Mouse (Mus musculus) left cerebral cortex, adult 2 months (tissue): ENCODE measurements around the gene Umad1. TPM values are rescaled to one million over a fixed set of nuclear protein-coding genes. Genes with fewer than 3 reads are reported as not detected.

Experiments
- DNase-seq, 2 experiments: peaks; one replicate each; pipeline ENCODE4 v3.0.0; 2021 to 2022; ENCODE audit warnings: low spot score in 2 of 2, mixed read lengths in 1 of 2; ENCODE audit errors: extremely low spot score in 1 of 2
- H3K27ac ChIP-seq: fragments of 200-600 bp; 2 replicates; pipeline ENCODE4 v1.8.1; 2022
- H3K4me3 ChIP-seq: fragments of 200-600 bp; 2 replicates; pipeline ENCODE4 v1.8.1; 2022
- CTCF ChIP-seq: fragments of 200-600 bp; IDR thresholded peaks from 2 replicates; pipeline ENCODE4 v1.8.1; 2022; ENCODE audit warnings: antibody characterized with exemption, mild to moderate bottlenecking, moderate library complexity
- intact Hi-C: fragments of 180-260 bp; cut with DNase I; formaldehyde crosslinking; loops from one replicate; pipeline ENCODE4 v1.15.1; 2025
- total RNA-seq, 2 experiments: library from RNA; stranded (reverse); gene quantifications; 2 replicates each; pipeline ENCODE4 v1.2.3; 2021

Umad1 gene
- total RNA-seq, 2 experiments from 2014 or later, result 43.1 to 48.7 TPM

DNA sequence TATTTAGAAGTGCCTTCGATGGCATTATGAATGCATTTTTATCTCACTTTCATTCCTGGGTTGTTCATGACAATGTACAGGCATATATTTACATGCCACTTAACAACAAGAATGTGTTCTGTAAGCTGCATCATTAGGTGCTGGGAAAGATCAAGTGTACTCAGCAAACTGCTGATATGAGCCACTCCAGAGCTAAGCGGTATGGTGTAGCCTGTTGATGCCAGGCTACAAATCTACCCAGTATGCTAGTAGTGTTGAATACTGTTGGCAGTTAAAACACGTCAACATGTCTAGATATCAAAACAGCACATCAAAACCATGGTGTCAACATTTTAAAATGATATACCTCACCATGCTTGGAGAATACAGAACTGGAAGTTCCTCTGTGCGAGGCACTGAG lies 150.8 kb downstream of the Umad1 start:
- TF ChIP-seq CTCF, result no peak
- Histone ChIP-seq H3K27ac (no peak overlapping the region), H3K4me3 (no peak overlapping the region)
- DNase-seq, result no peak
- intact Hi-C loops, result loop anchor here (5.0 kb wide), 2 partner anchors 97 to 118 kb away; partner anchors contain the start of gene Glcci1

DNA sequence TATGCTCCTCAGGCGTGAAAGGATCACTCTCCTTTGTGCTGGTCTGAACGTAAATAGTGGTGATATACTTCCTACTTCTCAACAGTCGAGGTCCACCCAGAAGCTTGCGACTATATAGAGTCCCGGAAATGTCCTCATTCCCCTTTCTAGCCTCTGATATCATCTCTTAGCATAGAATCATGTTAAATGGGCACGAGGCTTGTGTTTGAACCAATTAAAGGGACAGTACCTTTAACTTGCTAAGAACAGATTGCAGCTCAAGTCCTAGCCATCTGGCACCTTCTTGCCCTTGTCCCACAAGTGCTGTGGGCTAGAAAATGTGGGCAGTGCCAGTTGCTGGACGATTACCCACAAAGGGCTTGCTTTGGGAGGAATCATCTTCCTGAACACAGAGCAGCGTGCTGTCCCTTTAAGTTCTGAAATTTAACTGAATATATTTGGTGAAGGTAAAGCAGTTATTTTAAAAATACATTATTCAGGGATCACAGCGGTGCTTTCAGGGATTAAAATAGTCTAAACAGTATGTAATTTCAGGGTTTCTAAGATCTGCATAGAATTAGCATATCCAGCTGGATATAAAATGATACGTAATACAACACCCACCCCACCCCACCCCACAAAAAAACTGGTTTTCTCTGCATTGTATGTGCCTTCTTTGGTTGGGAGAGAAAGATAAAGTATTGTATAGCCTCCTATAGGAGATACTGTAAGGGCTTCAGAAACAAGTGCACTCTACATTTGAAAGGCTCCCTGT lies 153.9 kb downstream of the Umad1 start:
- intact Hi-C loops, result loop anchor here (5.0 kb wide), 2 partner anchors 94 to 121 kb away; partner anchors contain the start of gene Glcci1
- no peak for TF ChIP-seq CTCF
- Histone ChIP-seq H3K4me3 (peak overlapping the region; percentile 7; the same call in 1 of the 2 replicates), H3K27ac (peak overlapping the region; percentile 42)
- no peak for DNase-seq

DNA sequence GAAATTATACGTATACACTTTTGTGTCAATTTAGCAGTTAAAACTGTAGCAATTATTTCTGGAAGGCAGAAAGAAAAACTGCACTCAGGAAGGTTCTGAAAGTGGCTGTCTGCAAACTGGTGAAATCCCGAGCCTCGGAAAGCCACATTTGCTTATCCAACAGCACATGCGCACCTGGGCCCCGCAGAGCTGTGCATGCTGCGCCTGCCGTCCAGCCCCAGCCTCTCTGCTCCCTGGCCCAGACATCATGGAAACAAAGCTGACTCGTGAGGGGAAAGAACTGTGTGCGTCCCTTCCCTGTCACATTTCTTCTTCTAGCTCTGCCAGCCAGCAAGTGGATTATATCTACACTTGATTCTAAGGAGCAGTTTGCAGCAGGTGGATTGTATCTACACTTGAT lies 154.9 kb downstream of the Umad1 start:
- DNase-seq, result peak in 1 of 2 experiments; percentile 37
- H3K27ac ChIP-seq, result peak overlapping the region; percentile 42
- intact Hi-C loops, result loop anchor here (5.0 kb wide), 2 partner anchors 93 to 122 kb away; partner anchors contain the start of gene Glcci1

DNA sequence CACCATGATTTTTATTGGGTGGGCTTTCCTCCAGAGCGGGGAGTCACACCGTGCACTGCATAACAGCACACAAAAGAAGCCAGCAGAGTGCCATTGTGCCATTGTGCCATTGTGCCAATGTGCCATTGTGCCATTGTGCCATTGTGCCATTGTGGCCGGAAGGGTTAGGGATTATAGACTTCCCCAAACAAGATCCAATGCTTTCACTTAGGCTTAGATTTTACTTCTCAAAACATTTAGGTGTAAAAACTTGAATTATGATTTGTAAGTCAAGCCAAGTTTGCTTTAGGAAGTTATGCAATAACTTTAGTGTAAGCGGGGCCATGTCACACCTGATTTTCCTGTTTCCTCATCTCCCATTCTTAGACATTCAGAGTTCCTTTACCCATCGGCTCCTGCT lies 156.7 kb downstream of the Umad1 start:
- DNase-seq, result no peak
- intact Hi-C loops, result no loop called here
- no peak overlapping the region for H3K4me3 ChIP-seq
- no peak for TF ChIP-seq CTCF
- no peak overlapping the region for H3K27ac ChIP-seq

More for the DNA sequence above, 154.9 kb downstream of the Umad1 start:
- TF ChIP-seq CTCF, result no peak
- 0 out of 2 replicates have a peak overlapping the region, but pooled peaks have one; percentile 2 for H3K4me3 ChIP-seq

DNA sequence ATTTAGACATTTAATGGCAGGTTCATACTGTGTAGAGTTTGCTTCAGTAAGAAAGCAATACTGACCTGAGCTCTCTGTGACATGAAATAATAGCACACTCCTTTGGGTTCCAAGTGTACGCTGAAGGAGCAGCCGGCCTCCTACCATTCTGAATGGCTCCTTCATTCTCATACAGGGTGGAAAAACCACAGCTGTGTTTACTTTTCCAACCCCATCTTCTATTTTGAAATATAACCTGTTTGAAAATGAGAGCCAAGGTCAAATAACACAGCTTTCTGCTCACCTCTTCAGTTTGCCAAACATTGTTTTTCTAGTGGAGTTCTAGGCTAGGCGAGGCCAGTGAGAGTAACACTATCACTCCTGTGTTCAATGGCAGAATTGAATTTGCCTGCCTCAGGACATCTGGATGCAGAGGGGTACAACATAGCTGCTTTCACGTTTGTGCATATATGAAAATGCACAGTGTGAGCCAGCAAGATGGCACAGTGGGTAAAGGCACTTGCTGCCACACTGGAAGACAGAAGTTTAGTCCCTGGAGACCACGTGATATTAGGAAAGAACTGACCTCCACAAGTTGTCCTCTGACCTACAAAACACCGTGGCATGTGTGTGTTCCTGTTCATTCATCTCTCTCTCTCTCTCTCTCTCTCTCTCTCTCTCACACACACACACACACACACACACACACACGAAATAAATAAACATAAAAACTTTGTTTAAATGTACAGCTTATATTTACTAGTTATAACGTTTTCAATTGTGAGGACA lies 157.9 kb downstream of the Umad1 start:
- Histone ChIP-seq H3K4me3 (no peak overlapping the region), H3K27ac (no peak overlapping the region)
- intact Hi-C loops, result no loop called here
- no peak for TF ChIP-seq CTCF
- no peak for DNase-seq

DNA sequence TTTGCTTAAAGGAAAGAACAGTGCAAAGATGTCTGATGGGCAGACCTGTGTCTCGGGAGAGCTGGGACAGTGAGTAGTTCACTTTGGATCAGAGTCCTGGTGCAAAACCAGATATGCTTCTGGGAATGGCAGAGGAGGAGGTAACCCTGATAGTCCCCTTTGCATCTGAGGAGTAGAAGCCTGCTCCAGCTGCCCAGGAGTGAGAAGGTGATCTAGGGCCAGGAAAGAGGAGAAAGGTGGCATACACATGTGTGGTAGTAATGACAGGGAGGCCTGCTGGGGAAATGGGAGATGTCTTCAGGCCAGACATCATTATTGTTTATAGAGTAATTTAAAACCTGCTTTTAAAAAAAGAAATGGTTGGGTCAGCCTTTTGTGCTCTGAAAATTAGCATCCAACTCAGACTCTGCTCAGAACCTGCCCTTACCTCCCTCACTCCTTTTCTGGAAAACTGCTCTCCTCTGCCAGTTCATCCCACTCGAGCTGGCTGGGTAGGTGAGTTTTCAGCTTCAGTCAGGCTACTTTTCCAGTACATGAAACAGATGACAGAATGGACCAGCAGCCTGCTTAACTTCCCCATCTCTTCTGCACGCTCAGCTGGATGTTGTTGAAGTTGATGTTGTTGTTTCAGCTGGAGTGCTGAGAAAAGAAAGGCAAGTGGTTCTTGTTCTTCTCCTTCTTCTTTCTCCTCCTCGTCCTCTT lies 160.5 kb downstream of the Umad1 start:
- TF ChIP-seq CTCF, result no peak
- Histone ChIP-seq H3K4me3 (no peak overlapping the region), H3K27ac (peak overlapping the region; percentile 11; the same call in 1 of the 2 replicates)
- DNase-seq, result no peak
- intact Hi-C loops, result loop anchor here (5.0 kb wide), 1 partner anchor 93 kb away; no protein-coding TSS in a partner anchor

DNA sequence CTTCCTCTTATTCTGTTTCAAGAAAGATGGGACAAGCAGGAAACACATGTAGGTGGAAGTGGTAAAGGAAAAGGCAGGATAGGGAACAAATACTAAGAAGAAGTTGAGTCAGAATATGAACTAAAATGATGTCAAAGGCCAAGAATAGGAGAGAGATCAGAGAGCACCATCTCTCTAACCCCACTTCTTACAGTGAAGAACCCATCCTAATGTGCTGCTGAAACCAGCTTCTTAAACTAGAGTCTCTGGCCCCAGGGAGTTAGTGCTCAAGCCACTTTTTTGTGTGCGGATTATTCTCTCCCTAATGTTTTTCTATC lies 161.1 kb downstream of the Umad1 start:
- peak overlapping the region; percentile 11; the same call in 1 of the 2 replicates for H3K27ac ChIP-seq
- TF ChIP-seq CTCF, result no peak
- intact Hi-C loops, result loop anchor here (5.0 kb wide), 1 partner anchor 92 kb away; no protein-coding TSS in a partner anchor
- no peak overlapping the region for H3K4me3 ChIP-seq
- DNase-seq, result no peak

DNA sequence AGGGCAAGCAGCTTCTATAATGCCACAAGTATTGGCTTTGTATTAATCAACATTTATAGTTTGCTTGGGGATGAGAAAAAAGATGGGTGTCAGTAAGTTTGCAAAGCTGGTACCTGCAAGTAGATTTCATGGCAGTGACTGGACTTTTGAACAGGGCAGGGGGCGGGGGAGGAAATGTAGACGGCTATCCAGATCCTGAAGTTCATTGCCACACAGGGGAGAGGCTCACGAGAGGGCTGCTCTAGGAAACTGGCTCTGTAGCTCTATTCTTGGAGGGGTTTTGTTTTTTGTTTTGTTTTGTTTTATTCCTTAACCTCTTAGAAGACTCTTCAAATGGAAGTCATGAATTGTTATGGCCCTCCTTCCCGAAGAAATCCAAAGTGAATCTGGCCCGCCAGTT lies 162.3 kb downstream of the Umad1 start:
- Histone ChIP-seq H3K4me3 (no peak overlapping the region), H3K27ac (no peak overlapping the region)
- intact Hi-C loops, result loop anchor here (5.0 kb wide), 1 partner anchor 91 kb away; no protein-coding TSS in a partner anchor
- no peak for DNase-seq
- no peak for TF ChIP-seq CTCF

DNA sequence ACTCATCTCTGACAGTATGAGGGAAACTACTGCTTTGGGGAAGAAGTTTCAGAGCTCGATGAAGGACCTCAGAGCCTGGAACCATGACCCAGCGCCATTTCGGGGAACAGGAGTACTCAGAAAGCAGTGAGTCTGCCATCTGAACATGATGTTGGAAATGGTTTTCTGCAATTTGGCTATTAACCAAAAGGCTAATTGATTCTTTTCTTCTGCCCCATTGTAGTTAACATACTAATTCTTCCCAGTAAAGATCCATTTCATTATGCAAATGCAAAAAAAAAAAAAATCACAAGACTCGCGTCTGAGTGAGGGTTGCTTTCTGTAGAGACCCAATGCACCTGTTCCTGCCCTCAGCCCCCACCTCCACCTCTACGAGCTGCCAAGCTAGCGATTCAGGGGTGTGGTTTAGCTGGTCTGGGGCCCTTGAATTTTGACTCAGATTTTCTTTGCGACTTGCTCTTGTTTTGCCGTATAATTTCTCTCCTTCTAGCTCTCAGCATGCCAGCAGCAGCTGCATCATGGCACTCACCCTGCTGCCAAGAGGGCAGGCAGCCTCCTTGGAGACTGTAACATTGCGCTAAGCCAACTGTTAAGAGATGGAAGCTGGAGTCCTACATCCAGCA lies 163.0 kb downstream of the Umad1 start:
- no peak for TF ChIP-seq CTCF
- no peak for DNase-seq
- Histone ChIP-seq H3K27ac (peak overlapping the region; percentile 47; the same call in 1 of the 2 replicates), H3K4me3 (no peak overlapping the region)
- intact Hi-C loops, result loop anchor here (5.0 kb wide), 1 partner anchor 90 kb away; no protein-coding TSS in a partner anchor

DNA sequence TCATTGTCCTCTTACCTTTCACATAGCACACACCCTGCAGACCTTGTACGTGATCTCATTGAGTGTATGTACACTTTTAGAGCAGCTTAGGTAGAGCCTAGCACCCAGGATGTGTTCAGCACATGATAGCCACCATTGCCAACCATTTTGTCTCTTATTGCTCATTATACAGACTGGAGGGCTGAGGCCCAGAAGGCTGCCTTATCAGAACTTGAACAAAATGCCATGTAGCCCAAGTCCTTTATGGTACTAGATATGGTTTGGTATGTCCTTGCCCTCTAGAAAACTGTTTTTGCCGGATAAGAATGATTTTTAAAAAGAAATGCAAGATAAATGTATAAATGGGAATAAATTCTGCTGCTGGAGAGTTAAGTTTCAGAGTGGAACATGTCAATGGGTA lies 164.1 kb downstream of the Umad1 start:
- no peak overlapping the region for H3K4me3 ChIP-seq
- no peak overlapping the region for H3K27ac ChIP-seq
- intact Hi-C loops, result loop anchor here (5.0 kb wide), 1 partner anchor 89 kb away; no protein-coding TSS in a partner anchor
- TF ChIP-seq CTCF, result no peak
- no peak for DNase-seq

DNA sequence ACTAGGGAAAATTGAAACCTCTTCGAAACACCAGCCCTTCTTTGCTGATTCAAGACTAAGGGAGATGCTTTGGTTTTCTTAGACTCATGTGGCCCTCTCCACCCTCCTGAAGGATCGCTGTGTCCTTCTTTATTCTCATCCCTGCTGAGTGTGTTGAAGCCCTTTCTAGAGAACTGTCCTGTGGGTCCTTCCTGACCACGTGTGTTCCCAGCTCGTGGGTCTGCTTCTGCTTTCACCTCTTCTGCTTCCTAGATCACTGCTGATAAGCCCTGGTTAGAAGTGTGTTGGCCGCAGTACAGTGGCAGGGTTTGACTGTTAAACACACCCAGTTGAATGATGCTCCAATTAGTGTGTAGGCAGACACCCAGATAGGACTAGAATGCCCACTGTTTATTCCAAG lies 168.6 kb downstream of the Umad1 start:
- no peak overlapping the region for H3K4me3 ChIP-seq
- intact Hi-C loops, result no loop called here
- H3K27ac ChIP-seq, result no peak overlapping the region
- no peak for TF ChIP-seq CTCF
- DNase-seq, result no peak
